Comparison of ENCODE assay signal across 16 mouse cellular contexts in genomic region chr13:109819071-109819470, GRCm38 (mm10).
"Had no signal": no experiment of that assay in that cellular context is flagged by ENCODE, and none has a peak within 500 bp of the region (broad histone marks: within the 10 kb centered on the region; RNA-seq: fewer than 3 reads in every experiment).

No protein-coding gene starts in this region.

- H3K27me3 ChIP-seq: kidney, embryonic 15.5 days; liver, embryonic 13.5 days had no signal

- H3K9me3 ChIP-seq: kidney, embryonic 15.5 days; liver, embryonic 13.5 days had no signal

- H3K4me2 ChIP-seq: kidney, embryonic 15.5 days; liver, embryonic 13.5 days; midbrain, embryonic 11.5 days had no signal

- H3K4me3 ChIP-seq: kidney, embryonic 15.5 days; left cerebral cortex, adult 2 months; liver, embryonic 13.5 days had no signal

- H3K27ac ChIP-seq: kidney, embryonic 15.5 days; left cerebral cortex, adult 2 months; liver, embryonic 13.5 days had no signal

- DNase-seq: kidney, adult 8-10 months; kidney, postnatal 10 days; kidney, postnatal 36 days; layer of hippocampus, postnatal 36 days; liver, embryonic 13.5 days; lung, adult 2 months; lung, postnatal 14 days; lung, postnatal 4 days; midbrain, embryonic 14.5 days; retina, postnatal 1 day; thymus, adult 18-20 months; thymus, postnatal 14 days; thymus, postnatal 4 days had no signal

- H3K9ac ChIP-seq: kidney, embryonic 15.5 days; liver, embryonic 13.5 days had no signal

- H3K36me3 ChIP-seq: kidney, embryonic 15.5 days; liver, embryonic 13.5 days had no signal
